Comparison of ENCODE assay signal across 12 mouse cellular contexts in the genomic region with DNA sequence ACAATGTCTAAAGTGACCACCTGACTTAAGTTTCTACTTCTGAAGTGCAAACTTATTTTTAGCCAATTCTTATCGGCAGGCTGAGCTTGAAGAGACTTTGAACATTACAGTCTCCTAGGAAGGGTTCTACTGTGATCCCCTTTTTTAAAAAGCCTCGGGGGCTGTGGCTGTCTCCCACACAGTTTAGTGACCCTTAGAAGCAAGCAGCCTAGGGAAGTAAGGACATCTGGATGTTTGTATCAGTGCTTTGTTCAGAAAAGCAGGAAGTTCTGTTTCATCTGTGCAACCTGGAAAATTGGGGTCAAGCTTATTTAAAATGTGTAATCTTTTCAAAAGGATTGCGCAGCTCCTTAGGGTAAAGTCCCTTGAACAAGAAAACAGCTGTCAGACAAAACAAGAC. TPM values are rescaled to one million over a fixed set of nuclear protein-coding genes. Genes with fewer than 3 reads are reported as not detected.
DNase-seq lines count a peak whose midpoint lies in the region; ATAC-seq and TF ChIP-seq lines count a peak whose summit lies in the region.
"Had no signal": no experiment of that assay in that cellular context is flagged by ENCODE, and none has a peak within 500 bp of the region (broad histone marks: within the 10 kb centered on the region; RNA-seq: fewer than 3 reads in every experiment).

No protein-coding gene starts in this region.

- H3K4me1 ChIP-seq in kidney, embryonic 16.5 days (ENCODE audit: insufficient read depth, low read length), result peaks cover 22% of the 10 kb centered on the region
- H3K4me1 ChIP-seq in embryonic facial prominence, embryonic 12.5 days, result peaks cover 9% of the 10 kb centered on the region
- peaks cover 9% of the 10 kb centered on the region for H3K4me1 ChIP-seq in heart, embryonic 16.5 days (ENCODE audit: control insufficient read depth, insufficient read depth, low read length)
- H3K4me1 ChIP-seq in midbrain, embryonic 14.5 days (ENCODE audit: control insufficient read depth, insufficient read depth, low read length), result 0 out of 2 replicates have a peak, but pooled peaks cover 7% of the 10 kb centered on the region

- H3K9ac ChIP-seq in kidney, embryonic 16.5 days (replicated peaks; ENCODE audit: low read length), result peak overlapping the region; percentile 34; the same call in 1 of the 2 replicates
- no peak overlapping the region for H3K9ac ChIP-seq in embryonic facial prominence, embryonic 12.5 days
- H3K9ac ChIP-seq in heart, embryonic 16.5 days (ENCODE audit: low read length), result peak overlapping the region; percentile 26; the same call in 1 of the 2 replicates
- no peak overlapping the region; the same call in 1 of the 2 replicates for H3K9ac ChIP-seq in midbrain, embryonic 14.5 days (replicated peaks; ENCODE audit: low read length)

- H3K9me3 ChIP-seq in kidney, embryonic 16.5 days (ENCODE audit: low read length), result no peaks in the 10 kb centered on the region
- no peaks in the 10 kb centered on the region for H3K9me3 ChIP-seq in embryonic facial prominence, embryonic 12.5 days
- no peaks in the 10 kb centered on the region for H3K9me3 ChIP-seq in heart, embryonic 16.5 days (replicated peaks; ENCODE audit: control insufficient read depth, low read length)
- no peaks in the 10 kb centered on the region for H3K9me3 ChIP-seq in midbrain, embryonic 14.5 days (ENCODE audit: control insufficient read depth, low read length)

- peak overlapping the region; percentile 80 for H3K27ac ChIP-seq in kidney, embryonic 16.5 days (ENCODE audit: low read length)
- peak overlapping the region; percentile 61 for H3K27ac ChIP-seq in embryonic facial prominence, embryonic 12.5 days
- H3K27ac ChIP-seq in heart, embryonic 16.5 days (ENCODE audit: low read length), result peak overlapping the region; percentile 68
- H3K27ac ChIP-seq in midbrain, embryonic 14.5 days (replicated peaks; ENCODE audit: low read depth, low read length), result 0 out of 2 replicates have a peak overlapping the region, but pooled peaks have one; percentile 45
- H3K27ac ChIP-seq in left cerebral cortex, adult 2 months, result no peak overlapping the region

- 18% methylated on average over 3 of the region's 3 CpGs for WGBS in kidney, embryonic 16.5 days
- WGBS in embryonic facial prominence, embryonic 12.5 days, result 13% methylated on average over 3 of the region's 3 CpGs
- 17% methylated on average over 3 of the region's 3 CpGs for WGBS in heart, embryonic 16.5 days
- 28% methylated on average over 3 of the region's 3 CpGs for WGBS in midbrain, embryonic 14.5 days

- no peak for ATAC-seq in kidney, embryonic 16.5 days (ENCODE audit: low FRiP score, low TSS enrichment)
- ATAC-seq in embryonic facial prominence, embryonic 12.5 days (ENCODE audit: insufficient number of reproducible peaks, insufficient read depth, low FRiP score, low TSS enrichment), result no peak
- no peak; the same call in 1 of the 2 replicates for ATAC-seq in heart, embryonic 16.5 days (replicated peaks; ENCODE audit: extremely low read depth, insufficient read depth, low FRiP score)
- no peak for ATAC-seq in midbrain, embryonic 14.5 days (ENCODE audit: low FRiP score, low TSS enrichment)

- peak overlapping the region; percentile 19; the same call in 1 of the 2 replicates for H3K4me3 ChIP-seq in kidney, embryonic 16.5 days (ENCODE audit: low read length)
- H3K4me3 ChIP-seq in embryonic facial prominence, embryonic 12.5 days, result no peak overlapping the region
- no peak overlapping the region for H3K4me3 ChIP-seq in heart, embryonic 16.5 days (ENCODE audit: low read length)
- H3K4me3 ChIP-seq in midbrain, embryonic 14.5 days (replicated peaks; ENCODE audit: low read depth, low read length), result no peak overlapping the region
- no peak overlapping the region for H3K4me3 ChIP-seq in left cerebral cortex, adult 2 months

- DNase-seq in kidney, postnatal 25 days, result no peak
- DNase-seq in midbrain, embryonic 14.5 days, result no peak
- DNase-seq in left cerebral cortex, adult 2 months (ENCODE audit: extremely low spot score in 1 of 2, low spot score in 2 of 2), result no peak
- DNase-seq in right cerebral cortex, adult 18-20 months, result no peak
- DNase-seq: adrenal gland, adult 8-10 months; thymus, postnatal 4 days had no signal

- no peaks in the 10 kb centered on the region for H3K36me3 ChIP-seq in kidney, embryonic 16.5 days (ENCODE audit: insufficient read depth, low read length)
- H3K36me3 ChIP-seq in embryonic facial prominence, embryonic 12.5 days, result no peaks in the 10 kb centered on the region
- no peaks in the 10 kb centered on the region for H3K36me3 ChIP-seq in heart, embryonic 16.5 days (ENCODE audit: control insufficient read depth, insufficient read depth)
- H3K36me3 ChIP-seq in midbrain, embryonic 14.5 days (ENCODE audit: control insufficient read depth, insufficient read depth, low read length), result no peaks in the 10 kb centered on the region

- TF ChIP-seq CTCF in left cerebral cortex, adult 2 months (IDR thresholded peaks at IDR 0.05), result no peak

- H3K4me2 ChIP-seq in kidney, embryonic 16.5 days (replicated peaks; ENCODE audit: low read depth, low read length), result peak overlapping the region; percentile 39
- peak overlapping the region; percentile 16 for H3K4me2 ChIP-seq in embryonic facial prominence, embryonic 12.5 days (replicated peaks)
- H3K4me2 ChIP-seq in heart, embryonic 16.5 days (ENCODE audit: low read depth, low read length), result peak overlapping the region; percentile 49
- peak overlapping the region; percentile 31 for H3K4me2 ChIP-seq in midbrain, embryonic 14.5 days (ENCODE audit: low read length)

- no peaks in the 10 kb centered on the region for H3K27me3 ChIP-seq in kidney, embryonic 16.5 days (ENCODE audit: insufficient read depth, low read length)
- H3K27me3 ChIP-seq in embryonic facial prominence, embryonic 12.5 days, result no peaks in the 10 kb centered on the region
- no peaks in the 10 kb centered on the region for H3K27me3 ChIP-seq in heart, embryonic 16.5 days (ENCODE audit: control insufficient read depth, insufficient read depth, low read length)
- no peaks in the 10 kb centered on the region for H3K27me3 ChIP-seq in midbrain, embryonic 14.5 days (ENCODE audit: control insufficient read depth, insufficient read depth, low read length)

- intact Hi-C loops in left cerebral cortex, adult 2 months (cut with DNase I), result no loop called here

RNA-seq across cellular contexts. Expression of gene Pla2g7, which starts 12.6 kb away (rescaled TPM):
- polyA plus RNA-seq in kidney, embryonic 16.5 days (2015; fragmentation: Nextera tagmentation; extraction: Ambion mirVana), result 75.4 and 76.4 TPM in 2 replicates
- 7.3 and 8.5 TPM in 2 replicates for polyA plus RNA-seq in embryonic facial prominence, embryonic 12.5 days (2016; fragmentation: Nextera tagmentation; extraction: Ambion mirVana)
- 12.1 and 17.4 TPM in 2 replicates for polyA plus RNA-seq in heart, embryonic 16.5 days (2015; fragmentation: Nextera tagmentation; extraction: Ambion mirVana)
- 18.7 and 25.2 TPM in 2 replicates for polyA plus RNA-seq in midbrain, embryonic 14.5 days (2014; fragmentation: Nextera tagmentation; extraction: Ambion mirVana)
- total RNA-seq in left cerebral cortex, adult 2 months (2021), result 10 to 100 TPM; 80.9 to 84.9 TPM

RNA-seq across cellular contexts. Expression of gene Ankrd66, which starts 37.0 kb away (rescaled TPM):
- polyA plus RNA-seq in kidney, embryonic 16.5 days (2015; fragmentation: Nextera tagmentation; extraction: Ambion mirVana), result 0.47 TPM in 1 of 2 replicates, not detected in the other
- not detected in 2 replicates for polyA plus RNA-seq in embryonic facial prominence, embryonic 12.5 days (2016; fragmentation: Nextera tagmentation; extraction: Ambion mirVana)
- 0.30 TPM in 1 of 2 replicates, not detected in the other for polyA plus RNA-seq in heart, embryonic 16.5 days (2015; fragmentation: Nextera tagmentation; extraction: Ambion mirVana)
- polyA plus RNA-seq in midbrain, embryonic 14.5 days (2014; fragmentation: Nextera tagmentation; extraction: Ambion mirVana), result 0.16 and 0.43 TPM in 2 replicates
- under 1 TPM; 0.26 to 0.27 TPM for total RNA-seq in left cerebral cortex, adult 2 months (2021)
- total RNA-seq: ES-E14; heart, postnatal 10 days; left cerebral cortex, postnatal 10 days had no signal

RNA-seq across cellular contexts. Expression of gene Tdrd6, which starts 49.6 kb away (rescaled TPM):
- not detected in 2 replicates for polyA plus RNA-seq in kidney, embryonic 16.5 days (2015; fragmentation: Nextera tagmentation; extraction: Ambion mirVana)
- polyA plus RNA-seq in embryonic facial prominence, embryonic 12.5 days (2016; fragmentation: Nextera tagmentation; extraction: Ambion mirVana), result 0.17 and 0.39 TPM in 2 replicates
- polyA plus RNA-seq in heart, embryonic 16.5 days (2015; fragmentation: Nextera tagmentation; extraction: Ambion mirVana), result 0.03 TPM in 1 of 2 replicates, not detected in the other
- polyA plus RNA-seq in midbrain, embryonic 14.5 days (2014; fragmentation: Nextera tagmentation; extraction: Ambion mirVana), result 0.78 and 0.92 TPM in 2 replicates
- under 1 TPM; 0.48 to 0.94 TPM for total RNA-seq in left cerebral cortex, adult 2 months (2021)
- total RNA-seq: adrenal gland, adult 8-10 months had no signal

Comparison
In these comparisons a context has a peak if more than half of its experiments do, and no peak if none do; other contexts are left out.
1. H3K9ac ChIP-seq: peak in kidney, embryonic 16.5 days (single experiment) and heart, embryonic 16.5 days (single experiment); none in embryonic facial prominence, embryonic 12.5 days (single experiment) and midbrain, embryonic 14.5 days (single experiment).
2. Peak in every context shown above with its lines, with median percentiles within 50 percentile points of each other: H3K4me2 ChIP-seq.